Mouse (Mus musculus) naive thymus-derived CD4-positive, alpha-beta T cell, adult 5 months (primary cell): ENCODE data around the gene Eda2r. TPM values are rescaled to one million over a fixed set of nuclear protein-coding genes. Genes with fewer than 3 reads are reported as not detected.

Experiments used
- polyA plus RNA-seq: library from polyadenylated mRNA; unstranded; fragments of 100-300 nt; shearing (Covaris generic); gene quantifications from one replicate; pipeline ENCODE4 v1.2.1, GENCODE M21; 2017

The Eda2r gene
- polyA plus RNA-seq: not detected

GRCm38 (mm10) chrX:97377065-97377421 is at the start of gene Eda2r:
Gene Eda2r, minus strand, starts transcription at chrX:97377216.

